Mouse (Mus musculus): ENCODE results near the gene Mob4. TPM values are rescaled to one million over a fixed set of nuclear protein-coding genes. Genes with fewer than 3 reads are reported as not detected.
A peak's percentile ranks its signal among the peaks of the same experiment; 100 is the strongest.

Gene Mob4
- polyA plus RNA-seq (2012; rRNA removed): 7.0 and 11.1 TPM in 2 replicates

DNA sequence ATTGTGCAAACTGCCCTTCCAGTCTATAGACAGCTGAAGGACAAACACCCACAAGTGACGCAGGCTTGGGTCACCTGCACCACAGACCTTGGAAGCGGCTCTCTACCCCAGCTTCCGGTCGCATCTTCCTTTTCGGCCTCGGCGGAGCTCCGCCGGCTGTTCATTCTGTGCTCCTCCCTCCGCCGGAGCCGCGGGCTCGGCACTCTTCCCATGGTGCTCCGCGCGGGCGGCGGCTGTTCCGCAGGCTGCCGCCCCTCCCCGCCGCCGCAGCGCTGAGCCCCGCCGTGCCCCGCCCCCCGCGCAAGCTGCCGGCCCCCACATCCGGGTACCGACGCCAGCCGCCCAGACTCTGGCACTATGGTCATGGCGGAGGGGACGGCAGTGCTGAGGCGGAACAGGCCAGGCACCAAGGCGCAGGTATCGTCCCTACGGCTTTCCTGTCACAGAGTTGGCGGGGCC, at the start of gene Mob4:
Gene Mob4 (plus strand): TSS at position 289 of the 459 bp plus-strand sequence.
- Histone ChIP-seq H3K4me3 (replicated peaks; ENCODE audit: extremely low read depth, low read depth, low read length) (peak within 1 kb of the TSS; percentile 97), H3K4me1 (ENCODE audit: control insufficient read depth, insufficient read depth, low read length) (peaks cover 7% of the 10 kb centered on the region)
- TF ChIP-seq CTCF (IDR thresholded peaks at IDR 0.05; ENCODE audit: insufficient read depth, low read length) (no peak), POLR2A (IDR thresholded peaks at IDR 0.05; ENCODE audit: borderline replicate concordance, extremely low read depth, low read depth, low read length) (peak; percentile 76; the same call in 1 of the 2 replicates)
- under 1% methylated on average over 42 of the region's 42 CpGs for WGBS
- peak; percentile 93 for DNase-seq

DNA sequence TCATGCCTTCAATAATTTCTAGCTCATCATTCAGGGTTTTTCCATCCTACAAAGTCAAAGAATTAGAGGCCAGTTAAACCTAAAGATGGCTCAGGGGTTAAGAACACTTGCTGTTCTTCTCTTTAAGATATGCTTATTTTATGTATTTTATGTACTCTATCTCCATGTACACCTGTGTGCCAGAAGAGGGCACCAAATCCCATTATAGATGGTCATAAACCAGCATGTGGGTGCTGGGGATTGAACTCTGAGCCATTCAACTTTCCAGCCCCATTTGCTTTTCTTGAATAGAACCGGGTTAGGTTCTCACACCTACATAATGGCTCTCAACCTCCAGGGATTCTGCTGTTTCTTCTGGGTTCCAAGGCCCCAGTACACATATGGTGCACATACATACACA, 48.9 kb upstream of the Mob4 start:
- WGBS: 85% methylated on average over 1 of the region's 1 CpGs
- Histone ChIP-seq H3K4me1 (ENCODE audit: control insufficient read depth, insufficient read depth, low read length) (peaks cover 9% of the 10 kb centered on the region), H3K4me3 (replicated peaks; ENCODE audit: extremely low read depth, low read depth, low read length) (no peak overlapping the region)
- no peak for DNase-seq
- no peak for TF ChIP-seq POLR2A (IDR thresholded peaks at IDR 0.05; ENCODE audit: borderline replicate concordance, extremely low read depth, low read depth, low read length)
- TF ChIP-seq CTCF (IDR thresholded peaks at IDR 0.05; ENCODE audit: insufficient read depth, low read length): no peak

DNA sequence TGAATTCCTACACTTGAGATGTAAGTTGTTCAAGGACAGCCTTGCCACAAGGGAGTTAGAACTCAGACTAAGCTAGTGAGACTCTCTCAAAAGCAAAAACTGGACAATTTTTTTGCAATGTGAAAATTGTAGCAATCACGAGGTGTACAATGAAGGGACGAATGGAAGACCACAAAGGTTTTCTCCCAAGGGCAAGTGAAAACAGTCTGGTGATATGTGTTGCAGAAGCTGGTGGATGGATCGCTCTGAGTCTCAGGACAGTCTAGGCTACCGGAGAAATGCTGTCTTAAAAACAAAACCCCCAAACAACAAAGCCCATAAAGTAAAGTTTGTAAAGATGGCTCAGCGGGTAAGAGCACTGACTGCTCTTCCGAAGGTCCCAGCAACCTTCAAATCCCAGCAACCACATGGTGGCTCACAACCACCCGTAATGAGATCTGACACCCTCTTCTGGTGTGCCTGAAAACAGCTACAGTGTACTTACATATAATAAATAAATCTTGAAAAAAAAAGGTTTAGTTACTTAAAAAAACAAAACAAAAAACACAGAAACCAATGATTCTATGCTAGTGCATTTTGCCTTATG, 45.2 kb upstream of the Mob4 start:
- TF ChIP-seq CTCF (IDR thresholded peaks at IDR 0.05; ENCODE audit: insufficient read depth, low read length) (no peak), POLR2A (IDR thresholded peaks at IDR 0.05; ENCODE audit: borderline replicate concordance, extremely low read depth, low read depth, low read length) (no peak)
- WGBS: 55% methylated on average over 7 of the region's 7 CpGs
- peaks cover 11% of the 10 kb centered on the region for H3K4me1 ChIP-seq (ENCODE audit: control insufficient read depth, insufficient read depth, low read length)
- no peak overlapping the region for H3K4me3 ChIP-seq (replicated peaks; ENCODE audit: extremely low read depth, low read depth, low read length)
- no peak for DNase-seq

DNA sequence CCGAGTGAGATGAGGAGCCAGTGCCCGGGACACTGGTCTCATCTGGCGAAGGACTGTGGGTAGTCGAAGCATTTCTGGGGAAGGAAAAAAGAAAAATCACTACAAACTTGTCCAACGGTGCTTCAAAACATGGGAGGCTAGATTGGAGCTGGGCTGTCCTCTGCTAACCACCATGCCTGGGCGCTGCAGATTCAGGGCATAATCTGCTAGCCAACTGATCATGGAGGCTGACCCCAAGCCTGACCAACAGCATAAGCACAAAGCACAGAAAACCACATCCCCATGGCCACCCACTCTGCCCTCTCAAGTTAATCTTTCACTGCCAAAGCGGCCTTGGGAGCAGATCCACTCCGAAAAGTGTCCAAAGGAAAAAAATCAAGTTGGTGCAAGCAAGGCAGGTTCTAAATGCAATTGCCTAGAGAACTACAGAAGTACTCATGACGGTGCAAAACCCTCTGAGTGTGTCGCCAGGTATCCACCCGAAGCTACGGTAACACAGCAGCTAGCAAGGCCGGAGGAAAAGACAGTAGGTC, 44.1 kb upstream of the Mob4 start:
- WGBS: 2% methylated on average over 13 of the region's 13 CpGs
- H3K4me1 ChIP-seq (ENCODE audit: control insufficient read depth, insufficient read depth, low read length): peaks cover 11% of the 10 kb centered on the region
- TF ChIP-seq POLR2A (IDR thresholded peaks at IDR 0.05; ENCODE audit: borderline replicate concordance, extremely low read depth, low read depth, low read length) (no peak), CTCF (IDR thresholded peaks at IDR 0.05; ENCODE audit: insufficient read depth, low read length) (no peak)
- peak overlapping the region; percentile 89 for H3K4me3 ChIP-seq (replicated peaks; ENCODE audit: extremely low read depth, low read depth, low read length)
- no peak for DNase-seq

DNA sequence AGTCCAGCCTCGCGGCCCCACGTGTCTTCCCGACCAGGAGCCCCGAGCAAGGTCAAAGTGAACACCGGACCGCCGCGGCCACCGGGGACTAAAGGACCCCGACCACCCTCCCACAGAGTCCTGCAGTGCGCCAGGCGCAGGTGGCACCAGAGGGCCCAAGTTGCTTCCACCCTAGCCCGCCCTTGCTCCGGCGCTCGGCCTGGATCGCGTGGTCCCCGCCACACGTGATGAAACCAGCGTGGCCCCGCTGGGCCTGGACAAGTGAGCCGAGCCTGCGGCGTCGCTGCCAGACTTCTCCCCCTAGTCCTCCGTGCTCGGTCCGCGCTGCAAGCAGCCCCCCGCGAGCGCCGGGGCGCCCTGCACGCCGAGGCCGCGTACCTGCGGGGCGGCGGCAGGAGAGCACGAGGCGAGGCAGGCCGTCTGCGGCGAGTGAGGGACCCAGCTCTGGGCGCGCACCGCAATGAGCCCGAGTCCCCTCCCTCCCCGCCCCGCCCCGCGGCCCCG, 43.6 kb upstream of the Mob4 start:
- Histone ChIP-seq H3K4me1 (ENCODE audit: control insufficient read depth, insufficient read depth, low read length) (peaks cover 11% of the 10 kb centered on the region), H3K4me3 (replicated peaks; ENCODE audit: extremely low read depth, low read depth, low read length) (peak overlapping the region; percentile 89)
- no peak for TF ChIP-seq CTCF (IDR thresholded peaks at IDR 0.05; ENCODE audit: insufficient read depth, low read length)
- peak; percentile 71; the same call in 1 of the 2 replicates for TF ChIP-seq POLR2A (IDR thresholded peaks at IDR 0.05; ENCODE audit: borderline replicate concordance, extremely low read depth, low read depth, low read length)
- DNase-seq: no peak
- under 1% methylated on average over 57 of the region's 57 CpGs for WGBS

DNA sequence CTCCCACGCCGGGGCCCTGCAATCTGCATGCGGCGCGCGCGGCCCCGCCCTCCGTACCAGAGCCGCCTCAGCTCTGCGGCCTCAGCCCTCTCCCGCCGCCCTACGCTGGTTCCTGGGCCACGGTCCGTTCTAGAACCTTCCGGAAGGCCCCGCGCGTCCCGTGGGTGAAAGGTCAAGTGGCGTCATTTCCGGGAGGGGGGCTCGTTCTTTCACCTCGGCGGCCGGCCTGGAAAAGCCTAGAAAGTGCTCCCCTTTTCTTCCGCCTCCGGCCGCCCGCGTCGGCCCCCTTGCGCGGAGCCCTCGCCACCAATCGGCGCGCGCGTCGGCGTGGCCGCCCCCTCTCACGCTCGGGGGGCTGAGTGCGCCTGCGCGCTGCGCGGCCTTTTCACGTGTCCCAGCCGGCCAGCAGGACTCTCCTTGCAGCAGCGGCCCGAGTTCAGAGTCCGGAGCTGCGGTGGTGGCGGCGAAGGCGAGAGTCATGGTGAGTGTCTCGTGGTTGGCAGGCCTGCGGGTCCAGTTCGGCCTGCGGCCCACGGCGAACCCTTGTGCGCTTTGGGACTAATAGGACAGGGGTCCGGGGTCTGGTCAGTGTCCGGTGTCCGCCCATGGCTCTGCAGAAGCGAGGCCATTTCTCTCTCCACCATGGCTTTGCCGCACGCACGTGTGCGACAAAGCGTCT, 43.0 kb upstream of the Mob4 start, which contains the start of the genes Hspe1 and Hspd1:
Gene Hspe1 (plus strand): TSS at position 201 of the 679 bp plus-strand sequence.
Gene Hspd1 (minus strand): TSS at position 312 of the 679 bp plus-strand sequence.
- DNase-seq: peak; percentile 99
- H3K4me1 ChIP-seq (ENCODE audit: control insufficient read depth, insufficient read depth, low read length): peaks cover 11% of the 10 kb centered on the region

DNA sequence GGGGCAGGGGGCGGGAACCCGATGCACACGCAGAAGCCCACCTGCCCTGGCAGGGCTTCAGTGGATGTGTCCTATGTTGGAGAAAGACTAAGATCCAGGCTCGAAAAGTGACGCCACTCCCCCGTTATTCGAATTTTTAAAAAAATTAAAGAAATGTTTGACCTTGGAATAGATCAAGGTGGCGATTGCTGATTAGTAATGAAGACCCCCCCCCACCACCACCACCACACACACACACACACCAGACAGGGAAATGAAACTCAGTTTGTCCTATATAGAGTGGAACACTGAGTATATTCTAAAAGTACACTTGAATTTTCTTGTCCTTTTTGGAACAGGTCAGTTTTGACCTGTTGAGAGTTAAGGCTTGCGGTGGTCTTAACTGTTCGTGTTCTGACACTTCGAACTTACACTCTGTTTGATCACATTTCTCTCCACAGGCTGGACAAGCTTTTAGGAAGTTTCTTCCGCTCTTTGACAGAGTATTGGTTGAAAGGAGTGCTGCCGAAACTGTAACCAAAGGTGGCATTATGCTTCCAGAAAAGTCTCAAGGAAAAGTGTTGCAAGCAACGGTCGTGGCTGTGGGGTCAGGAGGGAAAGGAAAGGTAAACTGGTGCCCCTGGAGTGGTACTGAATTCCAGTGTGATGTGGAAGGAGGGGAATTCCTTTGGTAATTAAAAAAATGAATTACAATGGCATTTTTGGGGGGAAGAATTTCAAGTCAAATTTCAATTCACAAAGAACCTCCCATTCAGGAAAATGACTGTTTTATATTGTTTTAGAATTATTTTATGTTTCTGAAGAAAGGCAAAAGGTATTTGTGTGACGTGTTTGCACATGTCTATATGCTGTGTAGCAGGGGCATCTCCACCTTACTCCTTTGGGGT, 42.2 kb upstream of the Mob4 start:
- no peak for DNase-seq
- Histone ChIP-seq H3K4me3 (replicated peaks; ENCODE audit: extremely low read depth, low read depth, low read length) (peak overlapping the region; percentile 78), H3K4me1 (ENCODE audit: control insufficient read depth, insufficient read depth, low read length) (peaks cover 11% of the 10 kb centered on the region)
- no peak for TF ChIP-seq CTCF (IDR thresholded peaks at IDR 0.05; ENCODE audit: insufficient read depth, low read length)
- no peak for TF ChIP-seq POLR2A (IDR thresholded peaks at IDR 0.05; ENCODE audit: borderline replicate concordance, extremely low read depth, low read depth, low read length)
- 6% methylated on average over 16 of the region's 16 CpGs for WGBS

More for the DNA sequence above, 43.0 kb upstream of the Mob4 start, which contains the start of the genes Hspe1 and Hspd1:
- H3K4me3 ChIP-seq (replicated peaks; ENCODE audit: extremely low read depth, low read depth, low read length): peak within 1 kb of the TSS; percentile 89
- WGBS: under 1% methylated on average over 76 of the region's 76 CpGs
- peak; percentile 73; the same call in 1 of the 2 replicates for TF ChIP-seq POLR2A (IDR thresholded peaks at IDR 0.05; ENCODE audit: borderline replicate concordance, extremely low read depth, low read depth, low read length)
- no peak for TF ChIP-seq CTCF (IDR thresholded peaks at IDR 0.05; ENCODE audit: insufficient read depth, low read length)

DNA sequence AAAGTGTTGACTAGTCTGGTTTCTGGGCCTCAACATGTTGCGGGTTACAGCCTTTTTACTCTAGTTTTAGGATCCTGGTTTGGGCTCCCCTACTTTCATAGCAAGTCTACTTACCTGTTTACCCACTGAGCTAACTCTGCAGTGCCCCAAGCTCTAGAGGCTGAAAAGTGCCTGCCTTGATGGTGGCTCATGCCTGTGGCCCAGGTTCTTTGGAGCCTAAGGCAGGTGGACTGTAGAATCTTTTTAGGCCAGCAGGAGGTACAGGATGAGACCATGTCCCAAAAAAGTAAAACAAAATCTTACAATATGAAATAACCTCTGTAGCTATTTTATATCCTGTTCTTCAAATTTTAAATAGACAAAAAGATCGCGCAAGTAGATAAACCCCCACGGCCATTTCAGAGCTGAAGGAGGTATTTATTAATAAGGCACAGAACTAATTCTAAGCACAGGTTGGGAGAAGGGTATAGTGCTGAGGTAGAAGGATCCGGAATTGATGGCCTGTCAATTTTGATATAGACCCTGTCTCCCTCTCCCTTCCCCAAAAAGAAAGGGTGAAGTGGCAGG, 41.5 kb upstream of the Mob4 start:
- H3K4me1 ChIP-seq (ENCODE audit: control insufficient read depth, insufficient read depth, low read length): peaks cover 11% of the 10 kb centered on the region
- WGBS: 82% methylated on average over 5 of the region's 5 CpGs

More for the DNA sequence above, 41.5 kb upstream of the Mob4 start:
- no peak overlapping the region for H3K4me3 ChIP-seq (replicated peaks; ENCODE audit: extremely low read depth, low read depth, low read length)
- DNase-seq: no peak
- no peak for TF ChIP-seq CTCF (IDR thresholded peaks at IDR 0.05; ENCODE audit: insufficient read depth, low read length)
- TF ChIP-seq POLR2A (IDR thresholded peaks at IDR 0.05; ENCODE audit: borderline replicate concordance, extremely low read depth, low read depth, low read length): no peak

All from lung, adult 2 months (tissue).